Mouse (Mus musculus) lung, postnatal 0 days (tissue): ENCODE data around the gene Trmt61a. TPM values are rescaled to one million over a fixed set of nuclear protein-coding genes. Genes with fewer than 3 reads are reported as not detected.
"Not testable (repeated sequence)": the region's sequence is repeated elsewhere in the genome, so short reads cannot be mapped to it uniquely, and the experiment has no call there.

Experiments used
- ATAC-seq: fragments of 200-750 bp; cut with Nextera tagmentation; 2 replicates; pipeline ENCODE4 v1.8.0; 2017; ENCODE audit warnings: moderate library complexity
- DNase-seq: peaks from one replicate; pipeline ENCODE4 v3.0.0-alpha.2; 2016; ENCODE audit warnings: low spot score
- H3K27ac ChIP-seq: fragments of 300-500 bp; sonication (generic); 2 replicates; pipeline ENCODE4 v1.5.1; 2014; ENCODE audit warnings: antibody characterized with exemption, mild to moderate bottlenecking, low read length, mixed read lengths
- H3K27me3 ChIP-seq: fragments of 300-500 bp; sonication (generic); replicated peaks from 2 replicates; pipeline ENCODE4 v1.6.1; 2014; ENCODE audit warnings: low read length, mixed read lengths; ENCODE audit not compliant: insufficient read depth
- H3K36me3 ChIP-seq: fragments of 300-500 bp; sonication (generic); 2 replicates; pipeline ENCODE4 v1.6.1; 2014; ENCODE audit warnings: low read length, mixed read lengths; ENCODE audit not compliant: insufficient read depth
- H3K4me1 ChIP-seq: fragments of 300-500 bp; sonication (generic); 2 replicates; pipeline ENCODE4 v1.6.1; 2014; ENCODE audit warnings: antibody characterized with exemption, low read depth, low read length, mixed read lengths; ENCODE audit not compliant: insufficient read depth
- H3K4me2 ChIP-seq: fragments of 300-500 bp; sonication (generic); replicated peaks from 2 replicates; pipeline ENCODE4 v1.6.1; 2014; ENCODE audit warnings: low read depth, mild to moderate bottlenecking, low read length, moderate library complexity, mixed read lengths
- H3K4me3 ChIP-seq: fragments of 300-500 bp; sonication (generic); 2 replicates; pipeline ENCODE4 v1.5.1; 2014; ENCODE audit warnings: low read depth, low read length
- H3K9ac ChIP-seq: fragments of 300-500 bp; sonication (generic); replicated peaks from 2 replicates; pipeline ENCODE4 v1.6.1; 2014; ENCODE audit warnings: low read depth, mild to moderate bottlenecking
- H3K9me3 ChIP-seq: fragments of 300-500 bp; sonication (generic); 2 replicates; pipeline ENCODE4 v1.6.1; 2016; ENCODE audit warnings: low read length, mixed read lengths
- CTCF ChIP-seq: IDR thresholded peaks from 2 replicates; pipeline ENCODE4 v1.5.1; 2016; ENCODE audit warnings: antibody characterized with exemption, mild to moderate bottlenecking
- EP300 ChIP-seq: IDR thresholded peaks from 2 replicates; pipeline ENCODE4 v1.6.1; 2016; ENCODE audit warnings: antibody characterized with exemption, mild to moderate bottlenecking, control low read depth
- WGBS: fragments of 180-500 bp; shearing (Covaris S2); extraction: QIAGEN DNeasy Blood & Tissue Kit; methylation state at CpG from one replicate; pipeline ENCODE4 v1.1.7; 2014; 5-methylcytosine and 5-hydroxymethylcytosine counted together
- polyA plus RNA-seq: library from polyadenylated mRNA; unstranded; fragments of >200 nt; fragmentation: Nextera tagmentation; extraction: Ambion mirVana; gene quantifications from 2 replicates; pipeline ENCODE4 v1.2.1, GENCODE M21; 2015

The Trmt61a gene
- polyA plus RNA-seq, 1 experiment from 2014 or later = 4.3 TPM

- peaks cover 24% of the 10 kb centered on the region; the same call in 1 of the 2 replicates for H3K36me3 ChIP-seq
- peak overlapping the region; percentile 96 for H3K9ac ChIP-seq
- peak overlapping the region; percentile 90 for H3K27ac ChIP-seq
- H3K4me2 ChIP-seq = peak overlapping the region; percentile 88
- peak; percentile 40 for DNase-seq
- 3% methylated on average over 29 of the region's 33 CpGs for WGBS
- H3K9me3 ChIP-seq = no peaks in the 10 kb centered on the region
- TF ChIP-seq CTCF (no peak), EP300 (no peak)
- ATAC-seq = peak; percentile 16; the same call in 1 of the 2 replicates
- peak overlapping the region; percentile 94 for H3K4me3 ChIP-seq
- no peaks in the 10 kb centered on the region for H3K27me3 ChIP-seq
- peaks cover 6% of the 10 kb centered on the region; the same call in 1 of the 2 replicates for H3K4me1 ChIP-seq
Measured at GRCm38 (mm10) chr12:111712476-111712875, 34.6 kb downstream of the Trmt61a start.

- Histone ChIP-seq H3K27ac (peak within 1 kb of the TSS; percentile 90), H3K9ac (peak within 1 kb of the TSS; percentile 96), H3K4me3 (peak within 1 kb of the TSS; percentile 94), H3K27me3 (no peaks in the 10 kb centered on the region), H3K9me3 (no peaks in the 10 kb centered on the region), H3K36me3 (peaks cover 24% of the 10 kb centered on the region; the same call in 1 of the 2 replicates), H3K4me2 (peak within 1 kb of the TSS; percentile 88), H3K4me1 (peaks cover 6% of the 10 kb centered on the region; the same call in 1 of the 2 replicates)
- DNase-seq = peak; percentile 97
- 1% methylated on average over 75 of the region's 86 CpGs for WGBS
- TF ChIP-seq EP300 = no peak
- TF ChIP-seq CTCF = peak; percentile 65
- peak; percentile 97 for ATAC-seq
Measured at GRCm38 (mm10) chr12:111713004-111713651, 35.2 kb downstream of the Trmt61a start, which contains the start of the genes Bag5 and Apopt1. TSS of gene Bag5 (minus strand) at chr12:111713257. TSS of gene Apopt1 (plus strand) at chr12:111713261.

GRCm38 (mm10) chr12:111713880-111714279 is 36.0 kb downstream of the Trmt61a start:
- H3K9ac ChIP-seq, H3K27ac ChIP-seq, ATAC-seq, DNase-seq, H3K9me3 ChIP-seq, H3K27me3 ChIP-seq, H3K4me1 ChIP-seq: not testable (repeated sequence)
- 0 out of 2 replicates have a peak overlapping the region, but pooled peaks have one; percentile 94 for H3K4me3 ChIP-seq
- H3K4me2 ChIP-seq = peak overlapping the region; percentile 88; the same call in 1 of the 2 replicates
- WGBS = 70% methylated on average over 6 of the region's 6 CpGs
- H3K36me3 ChIP-seq = peaks cover 20% of the 10 kb centered on the region; the same call in 1 of the 2 replicates

- H3K4me2 ChIP-seq = no peak overlapping the region
- no peak overlapping the region for H3K9ac ChIP-seq
- H3K27ac ChIP-seq = no peak overlapping the region
- no peaks in the 10 kb centered on the region for H3K27me3 ChIP-seq
- H3K4me1 ChIP-seq = peaks cover 5% of the 10 kb centered on the region; the same call in 1 of the 2 replicates
- TF ChIP-seq EP300 (no peak), CTCF (no peak)
- no peak overlapping the region for H3K4me3 ChIP-seq
- DNase-seq (no peak), ATAC-seq (no peak)
- WGBS = 98% methylated on average over 7 of the region's 7 CpGs
- H3K36me3 ChIP-seq = no peaks in the 10 kb centered on the region
- H3K9me3 ChIP-seq = no peaks in the 10 kb centered on the region
Measured at GRCm38 (mm10) chr12:111716505-111716904, 38.6 kb downstream of the Trmt61a start.

GRCm38 (mm10) chr12:111718656-111719055 is 40.8 kb downstream of the Trmt61a start:
- Histone ChIP-seq H3K4me3 (no peak overlapping the region), H3K9ac (no peak overlapping the region), H3K4me1 (no peaks in the 10 kb centered on the region), H3K36me3 (no peaks in the 10 kb centered on the region; the same call in 1 of the 2 replicates), H3K27me3 (no peaks in the 10 kb centered on the region), H3K4me2 (no peak overlapping the region), H3K9me3 (no peaks in the 10 kb centered on the region), H3K27ac (no peak overlapping the region)
- DNase-seq = no peak
- TF ChIP-seq CTCF (no peak), EP300 (no peak)
- 56% methylated on average over 8 of the region's 8 CpGs for WGBS
- no peak for ATAC-seq

- no peak for ATAC-seq
- Histone ChIP-seq H3K27ac (no peak overlapping the region), H3K4me2 (no peak overlapping the region), H3K9ac (no peak overlapping the region), H3K4me1 (no peaks in the 10 kb centered on the region), H3K27me3 (no peaks in the 10 kb centered on the region), H3K36me3 (no peaks in the 10 kb centered on the region; the same call in 1 of the 2 replicates), H3K4me3 (no peak overlapping the region), H3K9me3 (no peaks in the 10 kb centered on the region)
- TF ChIP-seq EP300 = no peak
- TF ChIP-seq CTCF = no peak
- DNase-seq = no peak
- WGBS = 91% methylated on average over 4 of the region's 4 CpGs
Measured at GRCm38 (mm10) chr12:111720222-111720621, 42.3 kb downstream of the Trmt61a start.
